Mouse (Mus musculus) forebrain, embryonic 10.5 days (tissue): ENCODE data around the gene AC161166.1. TPM values are rescaled to one million over a fixed set of nuclear protein-coding genes. Genes with fewer than 3 reads are reported as not detected.

Experiments used
- DNase-seq: peaks from one replicate; pipeline ENCODE4 v3.0.0-alpha.2; 2017; ENCODE audit warnings: low spot score; ENCODE audit errors: extremely low spot score
- H3K27ac ChIP-seq: fragments of 300-500 bp; sonication (generic); 2 replicates; pipeline ENCODE4 v1.5.1; 2016; ENCODE audit warnings: mild to moderate bottlenecking
- H3K27me3 ChIP-seq: fragments of 300-500 bp; sonication (generic); 2 replicates; pipeline ENCODE4 v1.6.1; 2016; ENCODE audit warnings: mild to moderate bottlenecking; ENCODE audit not compliant: poor library complexity, severe bottlenecking
- H3K36me3 ChIP-seq: fragments of 300-500 bp; sonication (generic); replicated peaks from 2 replicates; pipeline ENCODE4 v1.6.1; 2016; ENCODE audit warnings: mild to moderate bottlenecking, moderate library complexity
- H3K4me1 ChIP-seq: fragments of 300-500 bp; sonication (generic); 2 replicates; pipeline ENCODE4 v1.6.1; 2016
- H3K4me3 ChIP-seq: fragments of 300-500 bp; sonication (generic); 2 replicates; pipeline ENCODE4 v1.5.1; 2016; ENCODE audit warnings: mild to moderate bottlenecking, moderate library complexity
- H3K9me3 ChIP-seq: fragments of 300-500 bp; sonication (generic); 2 replicates; pipeline ENCODE4 v1.6.1; 2016; ENCODE audit warnings: mild to moderate bottlenecking, moderate library complexity
- WGBS: fragments of 180-500 bp; shearing (Covaris S2); methylation state at CpG from one replicate; pipeline ENCODE4 v1.1.7; 2016; 5-methylcytosine and 5-hydroxymethylcytosine counted together
- polyA plus RNA-seq: library from polyadenylated mRNA; unstranded; fragments of >200 nt; fragmentation: Nextera tagmentation; extraction: Ambion mirVana; gene quantifications from 2 replicates; pipeline ENCODE4 v1.2.1, GENCODE M21; 2016

AC161166.1 gene
- polyA plus RNA-seq, 1 experiment from 2014 or later = 0.82 TPM

GRCm38 (mm10) chr7:24537081-24537480 lies 24.8 kb upstream of the AC161166.1 start:
- H3K4me3 ChIP-seq = no peak overlapping the region
- no peaks in the 10 kb centered on the region; the same call in 1 of the 2 replicates for H3K9me3 ChIP-seq
- peaks cover 42% of the 10 kb centered on the region for H3K27me3 ChIP-seq
- H3K36me3 ChIP-seq = peaks cover 37% of the 10 kb centered on the region
- H3K4me1 ChIP-seq = peaks cover 19% of the 10 kb centered on the region
- H3K27ac ChIP-seq = no peak overlapping the region
- no peak for DNase-seq
- WGBS = 85% methylated on average over 4 of the region's 4 CpGs

GRCm38 (mm10) chr7:24534301-24534700 lies 22.0 kb upstream of the AC161166.1 start:
- Histone ChIP-seq H3K27ac (no peak overlapping the region), H3K27me3 (peaks cover 46% of the 10 kb centered on the region), H3K4me3 (peak overlapping the region; percentile 31), H3K4me1 (peaks cover 40% of the 10 kb centered on the region), H3K36me3 (peaks cover 37% of the 10 kb centered on the region), H3K9me3 (no peaks in the 10 kb centered on the region; the same call in 1 of the 2 replicates)
- 19% methylated on average over 19 of the region's 19 CpGs for WGBS
- DNase-seq = no peak

GRCm38 (mm10) chr7:24533806-24534205 lies 21.6 kb upstream of the AC161166.1 start:
- peaks cover 37% of the 10 kb centered on the region for H3K36me3 ChIP-seq
- peak overlapping the region; percentile 31 for H3K4me3 ChIP-seq
- H3K9me3 ChIP-seq = no peaks in the 10 kb centered on the region; the same call in 1 of the 2 replicates
- WGBS = 9% methylated on average over 42 of the region's 42 CpGs
- H3K27ac ChIP-seq = no peak overlapping the region
- no peak for DNase-seq
- H3K27me3 ChIP-seq = peaks cover 46% of the 10 kb centered on the region
- H3K4me1 ChIP-seq = peaks cover 42% of the 10 kb centered on the region

- H3K27me3 ChIP-seq = peaks cover 46% of the 10 kb centered on the region
- peaks cover 37% of the 10 kb centered on the region for H3K36me3 ChIP-seq
- 45% methylated on average over 28 of the region's 28 CpGs for WGBS
- H3K27ac ChIP-seq = no peak overlapping the region
- peak overlapping the region; percentile 31; the same call in 1 of the 2 replicates for H3K4me3 ChIP-seq
- no peaks in the 10 kb centered on the region for H3K9me3 ChIP-seq
- peaks cover 42% of the 10 kb centered on the region for H3K4me1 ChIP-seq
- no peak for DNase-seq
These were observed 20.8 kb upstream of the AC161166.1 start for GRCm38 (mm10) chr7:24533031-24533571.

GRCm38 (mm10) chr7:24531211-24531971 lies 19.1 kb upstream of the AC161166.1 start:
- 2% methylated on average over 43 of the region's 43 CpGs for WGBS
- DNase-seq = peak; percentile 79
- Histone ChIP-seq H3K27me3 (peaks cover 46% of the 10 kb centered on the region), H3K27ac (peak overlapping the region; percentile 89), H3K36me3 (peaks cover 35% of the 10 kb centered on the region), H3K4me3 (peak overlapping the region; percentile 62), H3K9me3 (no peaks in the 10 kb centered on the region), H3K4me1 (peaks cover 42% of the 10 kb centered on the region)

- Histone ChIP-seq H3K4me3 (peak within 1 kb of the TSS; percentile 62), H3K27ac (peak within 1 kb of the TSS; percentile 89), H3K9me3 (no peaks in the 10 kb centered on the region; the same call in 1 of the 2 replicates), H3K36me3 (peaks cover 24% of the 10 kb centered on the region), H3K4me1 (peaks cover 42% of the 10 kb centered on the region), H3K27me3 (peaks cover 36% of the 10 kb centered on the region)
- DNase-seq = peak; percentile 97
- 1% methylated on average over 44 of the region's 44 CpGs for WGBS
These were observed 18.0 kb upstream of the AC161166.1 start, which contains the start of gene Irgq for GRCm38 (mm10) chr7:24530062-24530931. Irgq (plus strand) TSS chr7:24530689.

- Histone ChIP-seq H3K9me3 (no peaks in the 10 kb centered on the region; the same call in 1 of the 2 replicates), H3K27ac (peak overlapping the region; percentile 89), H3K36me3 (peaks cover 18% of the 10 kb centered on the region), H3K27me3 (peaks cover 29% of the 10 kb centered on the region), H3K4me3 (peak overlapping the region; percentile 62), H3K4me1 (peaks cover 42% of the 10 kb centered on the region)
- 65% methylated on average over 11 of the region's 11 CpGs for WGBS
- DNase-seq = no peak
These were observed 17.3 kb upstream of the AC161166.1 start for GRCm38 (mm10) chr7:24529580-24529979.

GRCm38 (mm10) chr7:24528861-24529260 lies 16.6 kb upstream of the AC161166.1 start:
- Histone ChIP-seq H3K36me3 (peaks cover 10% of the 10 kb centered on the region), H3K9me3 (no peaks in the 10 kb centered on the region; the same call in 1 of the 2 replicates), H3K4me3 (no peak overlapping the region), H3K4me1 (peaks cover 36% of the 10 kb centered on the region), H3K27ac (no peak overlapping the region), H3K27me3 (peaks cover 22% of the 10 kb centered on the region)
- DNase-seq = no peak
- WGBS = 93% methylated on average over 11 of the region's 11 CpGs

GRCm38 (mm10) chr7:24525686-24526420 lies 13.6 kb upstream of the AC161166.1 start:
- DNase-seq = no peak
- H3K36me3 ChIP-seq = no peaks in the 10 kb centered on the region
- H3K4me1 ChIP-seq = peaks cover 11% of the 10 kb centered on the region
- 91% methylated on average over 12 of the region's 12 CpGs for WGBS
- H3K9me3 ChIP-seq = no peaks in the 10 kb centered on the region; the same call in 1 of the 2 replicates
- H3K27me3 ChIP-seq = no peaks in the 10 kb centered on the region
- no peak overlapping the region for H3K4me3 ChIP-seq
- H3K27ac ChIP-seq = no peak overlapping the region

GRCm38 (mm10) chr7:24524978-24525377 lies 12.7 kb upstream of the AC161166.1 start:
- whole genome bisulfite sequencing = 84% methylated on average over 6 of the region's 6 CpGs
- H3K27ac ChIP-seq = no peak overlapping the region
- no peak overlapping the region for H3K4me3 ChIP-seq
- H3K36me3 ChIP-seq = no peaks in the 10 kb centered on the region
- no peaks in the 10 kb centered on the region; the same call in 1 of the 2 replicates for H3K9me3 ChIP-seq
- peaks cover 9% of the 10 kb centered on the region for H3K4me1 ChIP-seq
- H3K27me3 ChIP-seq = no peaks in the 10 kb centered on the region
- no peak for DNase-seq

GRCm38 (mm10) chr7:24523723-24524122 lies 11.5 kb upstream of the AC161166.1 start:
- Histone ChIP-seq H3K4me1 (no peaks in the 10 kb centered on the region), H3K36me3 (peaks cover 5% of the 10 kb centered on the region), H3K9me3 (no peaks in the 10 kb centered on the region; the same call in 1 of the 2 replicates), H3K27me3 (no peaks in the 10 kb centered on the region), H3K4me3 (no peak overlapping the region), H3K27ac (no peak overlapping the region)
- no peak for DNase-seq
- WGBS = 89% methylated on average over 6 of the region's 6 CpGs

- H3K4me3 ChIP-seq = no peak overlapping the region
- H3K27me3 ChIP-seq = no peaks in the 10 kb centered on the region
- DNase-seq = no peak
- no peaks in the 10 kb centered on the region for H3K4me1 ChIP-seq
- H3K9me3 ChIP-seq = no peaks in the 10 kb centered on the region; the same call in 1 of the 2 replicates
- peaks cover 14% of the 10 kb centered on the region for H3K36me3 ChIP-seq
- H3K27ac ChIP-seq = no peak overlapping the region
- WGBS = 71% methylated on average over 5 of the region's 5 CpGs
These were observed 10.6 kb upstream of the AC161166.1 start for GRCm38 (mm10) chr7:24522805-24523204.
